Mouse (Mus musculus): Measurements from ENCODE around the gene Gm11214.

Gene Gm11214

GRCm38 (mm10) chr4:63663279-63663678, at the start of gene Gm11214:
Gm11214 (minus strand) TSS chr4:63663379.
- DNase-seq: no peak

GRCm38 (mm10) chr4:63711886-63712285, 48.7 kb upstream of the Gm11214 start:
- no peak for DNase-seq

- no peak for DNase-seq
Observed at GRCm38 (mm10) chr4:63710431-63711220, 47.4 kb upstream of the Gm11214 start.

GRCm38 (mm10) chr4:63706279-63706971, 43.2 kb upstream of the Gm11214 start:
- no peak for DNase-seq

DNA sequence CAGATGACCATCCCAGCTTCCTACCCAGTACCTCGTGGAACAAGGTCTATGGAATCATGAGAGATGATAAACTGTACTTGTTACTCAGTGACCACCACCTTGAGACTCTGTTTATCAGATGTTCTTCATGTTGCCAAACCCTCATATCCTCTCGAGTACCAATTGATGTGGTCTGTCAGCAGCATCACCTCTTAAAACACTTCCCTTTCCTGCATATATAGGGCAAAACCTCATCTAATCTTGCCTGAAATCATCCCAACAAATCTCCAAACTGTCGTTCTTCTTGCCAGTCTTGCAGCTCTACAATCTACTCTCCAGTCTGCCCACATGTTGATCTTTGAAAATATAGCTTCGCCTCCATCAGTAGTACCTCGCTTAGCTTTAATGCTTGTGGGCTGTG, 41.1 kb upstream of the Gm11214 start:
- no peak for DNase-seq

DNA sequence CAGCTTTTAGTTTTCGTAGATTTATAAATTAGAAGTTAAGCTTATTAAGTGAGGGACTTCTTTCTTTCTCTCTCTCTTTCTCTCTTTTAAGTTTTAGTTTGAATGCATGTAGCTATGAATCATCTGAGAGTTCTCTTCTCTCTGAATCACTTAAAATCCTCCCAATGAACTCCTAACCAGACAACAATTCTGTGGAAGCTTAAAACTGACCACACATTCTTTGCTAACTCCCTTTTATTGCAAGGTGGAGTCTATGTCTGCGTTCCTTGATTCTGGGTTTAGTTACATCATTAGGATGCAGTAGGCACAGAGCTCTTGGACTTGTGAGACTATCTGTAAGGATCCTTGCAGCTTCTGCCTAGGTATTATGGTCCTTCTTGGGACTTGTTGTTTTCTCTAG, 40.5 kb upstream of the Gm11214 start:
- no peak for DNase-seq

- no peak for DNase-seq
Observed at GRCm38 (mm10) chr4:63702006-63702704, 39.0 kb upstream of the Gm11214 start.

DNA sequence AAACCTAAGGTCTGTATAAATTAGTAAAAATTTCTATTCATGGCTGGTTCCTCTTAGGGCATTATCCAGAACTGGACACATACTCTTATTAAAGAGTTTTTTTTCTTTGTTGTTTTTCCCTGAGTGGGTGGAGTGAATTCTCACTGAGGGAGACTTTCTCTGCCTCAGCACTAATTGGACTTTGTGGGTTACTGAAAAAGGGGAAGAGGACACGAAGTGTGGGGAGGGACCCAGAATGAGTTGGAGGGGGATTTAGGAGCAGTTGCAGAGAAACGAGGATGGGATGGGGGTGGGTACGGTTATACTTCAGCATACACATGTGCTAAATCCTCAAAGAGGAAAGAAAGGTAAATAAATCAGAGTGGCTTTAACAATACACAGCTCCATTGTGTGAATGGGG, 36.6 kb upstream of the Gm11214 start:
- no peak for DNase-seq

- no peak for DNase-seq
Observed at GRCm38 (mm10) chr4:63696921-63697320, 33.7 kb upstream of the Gm11214 start.

DNA sequence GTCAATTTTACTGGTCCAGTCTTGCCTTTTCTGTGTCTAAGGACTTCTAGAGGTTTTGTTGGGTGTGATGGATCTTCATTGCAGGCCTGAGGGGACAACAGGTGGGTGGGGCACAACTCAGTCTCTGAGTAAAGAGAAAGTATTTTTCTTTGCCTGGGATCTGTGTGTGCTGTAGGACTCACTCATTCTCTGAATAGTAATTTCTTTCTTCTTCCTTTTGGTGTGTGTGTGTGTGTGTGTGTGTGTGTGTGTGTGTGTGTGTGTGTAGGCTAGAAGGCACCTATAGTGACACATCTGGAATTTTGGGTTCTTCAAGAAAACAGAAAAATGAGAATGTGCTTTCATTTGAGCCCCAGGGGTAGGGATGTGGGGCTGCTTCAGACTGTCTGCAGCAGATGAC, 29.2 kb upstream of the Gm11214 start:
- DNase-seq: no peak

GRCm38 (mm10) chr4:63687429-63687828, 24.2 kb upstream of the Gm11214 start:
- DNase-seq: no peak

DNA sequence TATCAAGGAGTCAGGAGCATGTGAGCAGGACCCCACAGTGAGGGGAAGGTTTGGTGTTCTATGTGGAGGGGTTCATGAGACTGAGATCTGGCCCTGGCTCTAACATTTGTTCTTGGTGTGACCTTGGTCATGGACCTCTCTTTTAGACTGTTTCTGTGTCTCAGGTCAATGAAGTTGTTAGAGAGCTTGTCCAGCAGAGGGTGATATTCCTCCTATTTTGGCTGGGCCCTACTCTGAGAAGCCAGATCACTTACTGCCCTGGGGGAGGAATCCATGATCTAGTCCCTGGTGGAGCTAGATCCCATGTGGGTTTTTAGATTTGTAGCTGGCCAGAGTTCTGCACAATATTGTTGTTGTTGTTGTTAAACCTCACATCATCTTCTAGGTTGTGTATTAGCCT, 23.0 kb upstream of the Gm11214 start:
- no peak for DNase-seq

GRCm38 (mm10) chr4:63685253-63685525, 22.0 kb upstream of the Gm11214 start:
- DNase-seq: no peak

- DNase-seq: no peak
Observed at GRCm38 (mm10) chr4:63684412-63685252, 21.5 kb upstream of the Gm11214 start.

- no peak for DNase-seq
Observed at GRCm38 (mm10) chr4:63683716-63684115, 20.5 kb upstream of the Gm11214 start.

DNA sequence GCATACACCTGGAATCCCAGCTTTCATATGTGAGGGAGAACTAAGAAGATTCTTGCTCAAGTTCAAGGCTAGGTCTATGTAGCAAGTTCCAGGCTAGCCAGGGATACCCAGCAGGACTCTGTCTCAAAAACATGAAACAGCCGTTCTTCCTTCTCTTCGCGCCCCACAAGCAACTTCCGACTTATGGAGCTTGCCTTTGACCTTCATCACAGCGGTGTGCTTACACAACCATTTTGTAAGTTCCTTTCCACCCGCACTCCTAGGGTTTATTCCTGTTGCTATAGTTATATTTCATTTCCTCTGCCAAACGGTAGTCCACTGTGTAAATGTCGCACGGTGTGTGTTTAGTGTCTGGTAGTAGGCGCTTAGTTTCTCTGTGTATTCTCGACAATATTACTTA, 19.9 kb upstream of the Gm11214 start:
- no peak for DNase-seq

GRCm38 (mm10) chr4:63682441-63682840, 19.3 kb upstream of the Gm11214 start:
- no peak for DNase-seq

- DNase-seq: no peak
Observed at GRCm38 (mm10) chr4:63681557-63681956, 18.4 kb upstream of the Gm11214 start.

- no peak for DNase-seq
Observed at GRCm38 (mm10) chr4:63675128-63675527, 11.9 kb upstream of the Gm11214 start.

- DNase-seq: no peak
Observed at GRCm38 (mm10) chr4:63668255-63668654, 5.1 kb upstream of the Gm11214 start.

- no peak for DNase-seq
Observed at GRCm38 (mm10) chr4:63665738-63666137, 2.6 kb upstream of the Gm11214 start.

GRCm38 (mm10) chr4:63661857-63662256, 1.3 kb downstream of the Gm11214 start:
- no peak for DNase-seq

DNA sequence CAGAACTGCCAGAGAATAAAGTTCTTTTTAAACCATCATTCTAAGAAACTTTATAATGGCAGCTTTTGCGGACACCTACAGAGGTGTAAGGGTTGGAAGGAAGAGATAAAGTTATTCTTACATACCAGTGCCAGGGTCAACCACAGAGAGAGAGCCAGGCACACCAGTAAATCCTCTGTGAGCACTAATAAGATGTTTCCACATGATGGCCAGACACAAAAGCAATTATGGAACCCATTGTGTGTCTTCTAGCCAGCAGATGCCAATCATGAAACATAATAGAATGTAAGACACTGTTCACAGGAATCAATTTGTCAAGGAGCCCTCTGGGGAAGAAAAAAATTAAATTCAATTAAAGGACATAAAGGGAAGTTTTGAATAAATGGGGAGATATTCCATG, 1.8 kb downstream of the Gm11214 start:
- DNase-seq: no peak
